Mouse (Mus musculus) heart, adult 11 months (tissue): ENCODE data around the gene Gm49333.
A peak's percentile ranks its signal among the peaks of the same experiment; 100 is the strongest.
"Not testable (repeated sequence)": the region's sequence is repeated elsewhere in the genome, so short reads cannot be mapped to it uniquely, and the experiment has no call there.

ENCODE experiments used
- DNase-seq: peaks from one replicate; pipeline ENCODE4 v3.0.0; 2022

The Gm49333 gene

DNA sequence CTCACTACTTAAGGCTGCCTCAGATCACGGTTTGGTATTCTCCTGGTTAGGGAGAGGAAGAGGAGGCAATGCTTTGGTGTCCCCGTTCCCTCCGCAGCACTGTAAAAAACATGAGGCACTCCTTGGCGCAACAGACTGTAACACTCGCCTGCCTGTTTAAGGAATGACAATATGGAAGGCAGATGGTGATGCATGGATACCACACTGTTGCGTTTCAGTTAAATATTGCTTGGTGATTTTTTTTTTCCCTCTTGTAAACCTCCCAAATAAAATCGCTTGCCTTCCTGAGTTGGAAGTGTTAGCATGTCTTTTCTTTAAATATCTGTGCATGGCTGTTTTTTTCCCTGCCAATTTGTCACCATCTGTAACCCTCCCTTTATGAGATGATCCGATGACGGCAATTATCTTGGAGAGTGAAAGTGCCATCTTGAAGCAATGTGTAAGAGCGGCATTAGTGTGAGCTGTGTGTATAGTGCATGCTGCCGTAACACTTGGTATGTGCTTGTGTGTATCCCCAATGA, 17.5 kb downstream of the Gm49333 start:
- peak; percentile 82 for DNase-seq

GRCm38 (mm10) chr16:20629731-20630634, 18.6 kb downstream of the Gm49333 start, which contains the start of gene Ece2:
TSS of gene Ece2 (plus strand) at chr16:20629828.
- peak; percentile 87 for DNase-seq

DNA sequence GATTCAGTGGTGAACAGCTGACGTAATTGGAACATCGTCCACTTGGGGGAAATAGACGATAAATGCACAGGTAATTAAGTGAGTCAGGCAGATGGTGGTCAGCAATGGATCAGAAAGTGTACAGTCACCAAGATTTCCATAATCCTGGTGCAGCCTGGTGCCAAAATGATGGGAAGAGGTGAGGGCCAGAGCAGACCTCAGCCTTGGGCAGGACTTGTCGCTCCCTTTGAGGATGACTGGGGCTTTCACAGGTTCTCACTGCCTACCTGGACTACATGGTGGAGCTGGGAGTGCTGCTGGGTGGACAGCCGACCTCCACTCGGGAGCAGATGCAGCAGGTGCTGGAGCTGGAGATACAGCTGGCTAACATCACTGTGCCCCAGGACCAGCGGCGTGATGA, 26.0 kb downstream of the Gm49333 start:
- peak; percentile 76 for DNase-seq

DNA sequence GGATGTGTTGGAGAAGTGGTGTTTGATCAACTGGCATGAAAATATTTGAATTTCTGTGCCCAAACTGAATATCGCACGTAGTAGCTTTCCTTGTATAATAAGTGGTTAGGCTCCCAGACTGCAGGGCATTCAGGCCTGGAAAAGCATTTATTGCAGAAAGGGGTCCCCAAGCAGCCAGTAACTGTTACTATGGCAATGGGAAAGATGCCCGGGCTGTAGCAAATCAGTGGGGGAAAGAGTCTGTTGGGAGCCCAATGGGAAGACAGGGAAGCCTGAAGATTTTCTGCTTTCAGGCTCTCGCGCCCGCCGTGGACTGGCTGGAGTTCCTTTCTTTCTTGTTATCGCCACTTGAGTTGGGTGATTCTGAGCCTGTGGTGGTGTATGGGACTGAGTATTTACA, 27.0 kb downstream of the Gm49333 start:
- no peak for DNase-seq

DNA sequence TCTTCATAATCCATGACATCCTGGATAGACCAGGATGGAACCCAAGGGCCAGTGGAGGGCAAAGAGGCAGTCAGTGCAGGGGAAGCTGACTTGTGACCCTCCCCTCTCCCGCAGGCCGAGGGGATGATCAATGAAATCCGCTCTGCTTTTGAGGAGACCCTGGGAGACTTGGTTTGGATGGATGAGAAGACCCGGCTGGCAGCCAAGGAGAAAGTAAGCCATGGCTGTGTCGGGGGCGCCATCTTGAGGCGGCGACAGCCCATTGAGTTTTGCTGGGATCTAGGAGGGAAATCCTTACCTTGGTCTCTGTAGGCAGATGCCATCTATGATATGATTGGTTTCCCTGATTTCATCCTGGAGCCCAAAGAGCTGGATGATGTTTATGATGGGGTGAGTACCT, 30.8 kb downstream of the Gm49333 start:
- DNase-seq = peak; percentile 92

- DNase-seq = no peak
These were observed 32.5 kb downstream of the Gm49333 start for GRCm38 (mm10) chr16:20643911-20644310.

DNA sequence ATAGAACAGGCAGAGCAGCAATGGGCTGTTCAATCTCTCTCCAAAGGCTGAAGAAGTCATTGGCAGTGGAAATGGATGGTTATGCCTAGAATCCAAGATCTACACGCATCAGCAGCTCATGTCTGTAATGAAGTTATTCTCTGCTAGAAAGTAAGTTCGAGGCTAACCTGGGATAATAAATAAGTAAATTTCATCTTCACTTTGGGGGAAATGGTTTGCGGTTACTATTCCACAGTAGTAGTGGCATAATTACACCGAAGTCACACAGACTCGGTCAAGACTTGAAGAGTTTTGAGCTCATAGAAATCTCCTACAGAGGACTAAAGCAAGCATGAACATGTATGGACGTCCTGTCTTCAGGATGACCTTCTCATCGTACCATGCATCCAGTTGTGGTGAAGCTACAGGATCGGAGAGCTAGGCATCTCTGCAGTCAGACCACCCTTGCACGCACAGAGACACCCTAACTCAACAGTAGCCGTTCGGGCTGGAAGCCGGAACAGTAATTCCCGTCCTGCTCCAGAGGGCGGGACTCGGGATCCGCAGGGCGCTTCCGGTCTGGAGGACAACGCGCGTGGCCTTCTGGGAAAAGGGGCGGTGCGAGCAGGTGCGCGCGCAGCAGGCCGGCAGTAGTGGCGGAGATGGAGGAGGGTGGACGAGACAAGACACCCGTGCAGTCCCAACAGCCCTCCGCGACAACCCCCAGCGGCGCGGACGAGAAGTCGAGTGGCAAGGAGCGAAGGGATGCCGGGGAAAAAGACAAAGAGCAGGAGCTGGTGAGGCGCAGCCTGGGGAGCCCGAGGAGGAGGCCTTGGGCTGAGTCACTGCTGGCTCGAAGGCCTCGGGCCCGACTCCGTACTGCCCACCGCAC, 39.9 kb downstream of the Gm49333 start, which contains the start of gene Psmd2:
Gene Psmd2, plus strand, starts transcription at position 577 of the 871 bp plus-strand sequence.
- peak; percentile 100 for DNase-seq

GRCm38 (mm10) chr16:20651947-20652310, 40.5 kb downstream of the Gm49333 start:
- DNase-seq = no peak

GRCm38 (mm10) chr16:20653315-20653714, 41.9 kb downstream of the Gm49333 start:
- no peak for DNase-seq

GRCm38 (mm10) chr16:20657661-20658060, 46.3 kb downstream of the Gm49333 start:
- DNase-seq = no peak

GRCm38 (mm10) chr16:20668013-20668412, 56.6 kb downstream of the Gm49333 start, which contains the start of gene Eif4g1:
TSS of gene Eif4g1 (plus strand) at chr16:20668313.
- not testable (repeated sequence) for DNase-seq

DNA sequence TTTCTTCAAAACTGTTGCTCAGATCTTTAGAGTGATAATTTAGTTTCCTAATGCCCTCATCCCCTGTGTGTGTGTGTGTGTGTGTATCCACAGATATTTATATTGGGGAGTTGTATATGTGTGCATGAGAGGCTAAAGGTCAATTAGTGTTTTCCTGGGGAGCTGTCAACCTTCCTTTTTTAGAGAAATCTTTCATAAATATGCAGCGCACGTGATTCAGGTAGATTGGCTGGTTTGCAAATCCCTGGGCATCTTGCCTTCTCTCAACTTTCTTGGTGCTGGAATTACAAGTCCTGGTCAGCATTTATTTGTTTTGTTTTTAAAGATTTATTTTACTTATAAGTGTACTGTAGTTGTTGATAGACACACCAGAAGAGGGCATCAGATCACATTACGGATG, 58.9 kb downstream of the Gm49333 start:
- no peak for DNase-seq

DNA sequence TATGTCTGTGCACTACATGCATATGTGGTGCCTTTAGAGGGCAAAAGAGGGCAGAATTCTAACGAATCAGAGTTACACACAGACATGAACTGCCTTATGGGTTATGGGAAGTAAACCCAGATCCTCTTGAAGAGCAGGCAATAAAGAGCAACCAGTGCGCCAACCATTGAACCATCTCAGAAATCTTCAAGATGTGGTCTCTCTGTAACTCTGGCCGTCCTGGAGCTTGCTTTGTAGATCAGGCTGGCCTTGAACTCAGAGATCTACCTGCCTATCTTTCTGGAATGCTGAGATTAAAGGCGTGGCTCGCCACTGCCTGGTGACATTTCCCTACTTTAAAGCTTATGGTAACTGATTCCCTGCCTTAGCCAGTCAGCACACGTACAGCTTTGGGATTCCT, 60.5 kb downstream of the Gm49333 start:
- DNase-seq = peak; percentile 91

DNA sequence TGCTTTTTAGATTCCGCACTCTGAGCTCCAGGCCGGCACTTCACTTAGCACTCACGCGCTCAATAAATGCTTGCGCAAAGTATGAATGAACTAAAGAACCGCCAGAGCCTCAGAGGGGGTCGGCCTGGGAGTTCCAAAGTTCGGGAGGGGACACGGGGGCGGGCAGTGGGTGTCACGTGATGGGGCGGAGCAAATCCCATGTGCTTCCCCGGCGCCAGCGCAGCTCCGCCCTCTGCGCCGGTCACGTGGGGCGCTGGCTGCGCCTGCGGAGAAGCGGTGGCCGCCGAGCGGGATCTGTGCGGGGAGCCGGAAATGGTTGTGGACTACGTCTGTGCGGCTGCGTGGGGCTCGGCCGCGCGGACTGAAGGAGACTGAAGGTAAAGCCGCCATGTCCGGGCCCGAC, 61.1 kb downstream of the Gm49333 start:
- peak; percentile 100 for DNase-seq

GRCm38 (mm10) chr16:20672965-20673705, 61.7 kb downstream of the Gm49333 start:
- DNase-seq = no peak

DNA sequence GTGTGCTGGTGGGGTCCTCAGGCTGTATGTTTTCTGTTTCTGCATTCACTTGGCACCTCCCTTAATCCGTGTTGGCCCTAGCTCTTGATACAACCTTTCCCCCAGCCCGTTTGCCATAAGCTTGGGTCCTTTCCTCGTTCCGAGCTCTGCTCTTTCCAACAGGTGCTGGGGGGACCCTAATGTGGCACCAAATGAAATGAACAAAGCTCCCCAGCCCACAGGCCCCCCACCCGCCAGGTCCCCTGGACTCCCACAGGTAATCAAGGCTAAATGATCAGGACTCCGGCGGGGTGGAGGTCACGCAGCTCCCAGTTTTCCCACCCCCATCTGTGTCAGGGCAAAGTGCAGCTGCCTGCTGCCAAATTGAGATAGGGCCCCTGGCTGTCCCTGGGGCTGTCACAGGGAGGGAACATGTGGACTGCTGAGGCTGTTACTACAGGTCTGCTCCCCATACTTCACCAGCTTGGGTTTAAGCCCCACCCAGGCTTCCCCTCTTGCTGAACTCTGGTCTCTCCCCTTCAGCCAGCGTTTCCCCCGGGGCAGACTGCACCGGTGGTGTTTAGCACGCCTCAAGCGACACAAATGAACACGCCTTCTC, 62.4 kb downstream of the Gm49333 start:
- DNase-seq = peak; percentile 96

DNA sequence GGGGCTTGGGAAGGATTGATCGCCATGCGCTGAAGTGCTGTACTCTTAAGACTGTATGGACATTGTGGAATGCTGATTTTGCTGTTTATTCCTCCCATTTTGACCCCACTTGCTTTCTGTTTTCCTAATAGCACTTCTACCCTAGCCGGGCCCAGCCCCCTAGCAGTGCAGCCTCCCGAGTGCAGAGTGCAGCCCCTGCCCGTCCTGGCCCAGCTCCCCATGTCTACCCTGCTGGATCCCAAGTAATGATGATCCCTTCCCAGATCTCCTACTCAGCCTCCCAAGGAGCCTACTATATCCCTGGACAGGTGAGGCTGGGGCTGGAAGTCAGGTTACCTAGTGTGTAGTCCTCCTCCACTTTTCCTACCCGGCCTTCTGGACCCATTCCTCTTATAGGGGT, 63.8 kb downstream of the Gm49333 start:
- DNase-seq = peak; percentile 90

- DNase-seq = no peak
These were observed 65.3 kb downstream of the Gm49333 start for GRCm38 (mm10) chr16:20676702-20677101.

DNA sequence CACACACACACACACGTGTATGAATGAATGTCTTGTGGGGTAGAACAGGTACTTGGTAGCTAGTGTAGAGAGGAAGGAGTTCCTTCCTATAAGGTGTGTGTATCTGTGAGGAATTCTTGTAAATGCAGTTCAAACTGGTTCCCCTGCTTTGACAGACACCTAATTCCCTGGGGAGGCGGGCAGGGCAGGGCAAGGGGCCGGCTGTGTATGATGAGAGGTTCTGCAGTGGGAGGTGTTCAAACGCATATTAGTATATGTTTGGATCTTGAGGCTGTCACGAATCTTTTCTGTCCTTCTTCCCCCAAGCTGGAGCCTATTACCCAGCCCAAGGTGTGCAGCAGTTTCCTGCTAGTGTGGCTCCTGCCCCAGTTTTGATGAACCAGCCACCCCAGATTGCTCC, 66.0 kb downstream of the Gm49333 start:
- peak; percentile 87 for DNase-seq

DNA sequence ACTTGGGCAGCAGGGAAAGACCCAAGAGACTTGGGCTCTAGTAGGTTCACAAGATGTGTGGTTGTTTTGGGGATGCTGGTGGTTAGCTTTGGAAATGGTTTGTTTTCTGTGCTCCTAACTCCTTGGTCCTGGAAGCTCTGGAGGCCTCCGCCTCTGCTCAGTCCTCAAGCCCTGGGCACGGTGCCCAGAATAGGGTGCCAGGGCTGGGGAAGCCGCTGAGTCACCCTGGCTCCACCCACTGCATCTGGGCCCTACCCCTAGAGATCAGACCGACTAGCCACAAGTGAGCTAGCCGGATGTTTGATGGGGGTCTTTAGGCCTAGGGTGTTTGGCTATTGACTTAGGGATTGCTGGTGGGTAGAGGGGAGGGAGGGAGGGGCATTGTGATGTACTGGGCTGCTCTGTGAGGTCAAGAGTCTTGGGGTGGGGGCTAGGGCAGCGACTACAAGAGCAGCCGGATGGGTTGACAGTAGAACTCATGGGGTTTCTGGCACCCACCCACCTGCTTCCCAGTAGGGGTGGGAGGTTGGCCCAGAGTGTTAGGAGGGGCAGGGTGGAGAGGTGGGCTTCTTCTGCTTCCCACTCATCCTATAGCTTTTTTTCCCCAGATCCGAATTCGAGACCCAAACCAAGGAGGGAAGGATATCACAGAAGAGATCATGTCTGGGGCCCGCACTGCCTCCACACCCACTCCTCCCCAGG, 66.7 kb downstream of the Gm49333 start:
- peak; percentile 98 for DNase-seq

DNA sequence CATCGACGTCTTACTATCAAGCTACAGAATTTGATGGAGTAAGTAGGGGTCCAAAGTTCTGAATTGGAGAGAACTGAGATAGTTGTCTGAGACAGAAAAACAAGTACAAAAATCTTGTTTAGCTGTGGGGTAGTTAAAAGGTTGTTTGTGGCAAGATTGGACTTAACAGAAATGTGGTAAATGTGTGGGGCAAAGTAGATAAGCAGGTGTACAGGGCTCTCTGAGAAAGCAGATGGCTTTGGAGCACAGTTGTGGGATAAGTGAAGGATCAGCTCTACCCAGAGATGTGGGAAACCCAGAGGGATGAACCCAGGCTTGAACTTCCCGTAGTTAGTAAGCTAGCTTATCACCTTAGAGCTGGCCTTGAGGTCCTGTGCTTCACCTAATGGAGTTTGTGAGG, 79.4 kb downstream of the Gm49333 start:
- no peak for DNase-seq
